ENCODE assay signal across 8 mouse cellular contexts in genomic region chr9:119156278-119157201, GRCm38 (mm10). TPM values are rescaled to one million over a fixed set of nuclear protein-coding genes. Genes with fewer than 3 reads are reported as not detected.
DNase-seq lines count a peak whose midpoint lies in the region; ATAC-seq and TF ChIP-seq lines count a peak whose summit lies in the region.

Acaa1b (minus strand) TSS chr9:119157093.

- peak within 1 kb of the TSS; percentile 63 for H3K9ac ChIP-seq in intestine, embryonic 16.5 days (ENCODE audit: low read depth, low read length)
- H3K9ac ChIP-seq in midbrain, embryonic 11.5 days (ENCODE audit: low read length), result peak within 1 kb of the TSS; percentile 45

- no peak within 1 kb of the TSS for H3K27ac ChIP-seq in intestine, embryonic 16.5 days (ENCODE audit: low read length)
- no peak within 1 kb of the TSS for H3K27ac ChIP-seq in midbrain, embryonic 11.5 days (ENCODE audit: low read depth, low read length)
- H3K27ac ChIP-seq in small intestine, adult 2 months (ENCODE audit: insufficient read depth, low read depth, low read length), result no peak within 1 kb of the TSS

- peak; percentile 78 to 89 for DNase-seq in adrenal gland, postnatal 36 days
- peak; percentile 80 for DNase-seq in embryo, embryonic 9.5 days (ENCODE audit: extremely low spot score)
- DNase-seq in gonadal fat pad, adult 2 months (ENCODE audit: low read depth), result no peak
- peak; percentile 87 for DNase-seq in left cerebral cortex, postnatal 4 days
- DNase-seq in midbrain, embryonic 11.5 days (ENCODE audit: low spot score, missing footprints), result peak; percentile 97

- peak within 1 kb of the TSS; percentile 59 for H3K4me3 ChIP-seq in intestine, embryonic 16.5 days (ENCODE audit: low read length)
- H3K4me3 ChIP-seq in midbrain, embryonic 11.5 days (ENCODE audit: low read depth, low read length), result peak within 1 kb of the TSS; percentile 48
- peak within 1 kb of the TSS; percentile 76 for H3K4me3 ChIP-seq in small intestine, adult 2 months (ENCODE audit: low read depth, low read length)

- H3K9me3 ChIP-seq in intestine, embryonic 16.5 days (ENCODE audit: control insufficient read depth, low read length), result no peaks in the 10 kb centered on the region
- H3K9me3 ChIP-seq in midbrain, embryonic 11.5 days (ENCODE audit: control insufficient read depth, low read length), result no peaks in the 10 kb centered on the region

- WGBS in intestine, embryonic 16.5 days, result under 1% methylated on average over 65 of the region's 65 CpGs
- WGBS in midbrain, embryonic 11.5 days, result under 1% methylated on average over 65 of the region's 65 CpGs
- 1% methylated on average over 65 of the region's 65 CpGs for WGBS in small intestine, adult 2 months

- no peaks in the 10 kb centered on the region for H3K4me1 ChIP-seq in intestine, embryonic 16.5 days (ENCODE audit: control insufficient read depth, insufficient read depth, low read length)
- H3K4me1 ChIP-seq in midbrain, embryonic 11.5 days (ENCODE audit: control insufficient read depth, insufficient read depth, low read length), result no peaks in the 10 kb centered on the region; the same call in 1 of the 2 replicates
- no peaks in the 10 kb centered on the region; the same call in none of the 2 replicates for H3K4me1 ChIP-seq in small intestine, adult 2 months (ENCODE audit: control insufficient read depth, insufficient read depth, insufficient read length, low read length)

- no peaks in the 10 kb centered on the region for H3K36me3 ChIP-seq in intestine, embryonic 16.5 days (ENCODE audit: control insufficient read depth, insufficient read depth, low read length)
- no peaks in the 10 kb centered on the region for H3K36me3 ChIP-seq in midbrain, embryonic 11.5 days (ENCODE audit: control insufficient read depth, insufficient read depth, low read length)
- no peaks in the 10 kb centered on the region for H3K36me3 ChIP-seq in small intestine, adult 2 months (ENCODE audit: control insufficient read depth, insufficient read depth, low read length)

- 0 out of 2 replicates have a peak, but pooled peaks cover 2% of the 10 kb centered on the region for H3K27me3 ChIP-seq in intestine, embryonic 16.5 days (replicated peaks; ENCODE audit: control insufficient read depth, insufficient read depth, low read length)
- peaks cover 7% of the 10 kb centered on the region for H3K27me3 ChIP-seq in midbrain, embryonic 11.5 days (ENCODE audit: control insufficient read depth, insufficient read depth, low read length)
- no peaks in the 10 kb centered on the region for H3K27me3 ChIP-seq in small intestine, adult 2 months (ENCODE audit: control insufficient read depth, insufficient read depth, low read length)

- peak; percentile 91 for ATAC-seq in intestine, embryonic 16.5 days
- peak; percentile 91 for ATAC-seq in midbrain, embryonic 11.5 days (ENCODE audit: low FRiP score)
- ATAC-seq in activated CD4-positive, CD25-positive, alpha-beta regulatory T cell, adult 4 months, result no peak

- TF ChIP-seq POLR2A in small intestine, adult 2 months (IDR thresholded peaks at IDR 0.05; ENCODE audit: low read depth, low read length), result no peak

- TF ChIP-seq CTCF in small intestine, adult 2 months (IDR thresholded peaks at IDR 0.05; ENCODE audit: extremely low read depth, insufficient read length, insufficient replicate concordance, low read depth, low read length), result peak; percentile 68; the same call in 1 of the 2 replicates

- peak within 1 kb of the TSS; percentile 81 for H3K4me2 ChIP-seq in intestine, embryonic 16.5 days (ENCODE audit: low read depth, low read length)
- peak within 1 kb of the TSS; percentile 53 for H3K4me2 ChIP-seq in midbrain, embryonic 11.5 days

- intact Hi-C loops in left cerebral cortex, postnatal 4 days (cut with DNase I), result no loop called here

RNA-seq across cellular contexts. Expression of gene Acaa1b, which starts in this region (rescaled TPM):
- 10 to 100 TPM; 12.5 to 19.8 TPM for total RNA-seq in adrenal gland, postnatal 36 days (2021)
- 30.0 and 48.1 TPM in 2 replicates for polyA plus RNA-seq in gonadal fat pad, adult 2 months (2012; rRNA removed)
- 3.1 and 3.7 TPM in 2 replicates for polyA plus RNA-seq in intestine, embryonic 16.5 days (2015; fragmentation: Nextera tagmentation; extraction: Ambion mirVana)
- total RNA-seq in left cerebral cortex, postnatal 4 days (2021), result 1 to 10 TPM; 2.2 to 3.7 TPM
- polyA plus RNA-seq in midbrain, embryonic 11.5 days (2014; fragmentation: Nextera tagmentation; extraction: Ambion mirVana), result 1.0 and 1.4 TPM in 2 replicates
- 15.6 and 15.8 TPM in 2 replicates for polyA plus RNA-seq in small intestine, adult 2 months (2012; rRNA removed)
- polyA plus RNA-seq in activated CD4-positive, CD25-positive, alpha-beta regulatory T cell, adult 4 months (2017; shearing (Covaris generic)), result not detected
